Mouse (Mus musculus) C2C12 (cell line): Measurements from ENCODE around the gene Mecr. TPM values are rescaled to one million over a fixed set of nuclear protein-coding genes. Genes with fewer than 3 reads are reported as not detected.

ENCODE experiments used
- H3K27me3 ChIP-seq: one replicate; pipeline ENCODE4 v1.6.1; 2011; ENCODE audit not compliant: control insufficient read depth, insufficient read depth, insufficient read length
- H3K36me3 ChIP-seq: one replicate; pipeline ENCODE4 v1.6.1; 2011; ENCODE audit not compliant: control insufficient read depth, insufficient read depth
- H3K4me3 ChIP-seq: one replicate; pipeline ENCODE4 v1.5.1; 2011; ENCODE audit warnings: mild to moderate bottlenecking, control low read depth; ENCODE audit not compliant: poor library complexity, insufficient read depth, severe bottlenecking
- H3K79me2 ChIP-seq: one replicate; pipeline ENCODE4 v1.6.1; 2011; ENCODE audit not compliant: control insufficient read depth, insufficient read depth
- H3K79me3 ChIP-seq: one replicate; pipeline ENCODE4 v1.6.1; 2011; ENCODE audit warnings: low read depth, control low read depth
- H3ac ChIP-seq: one replicate; pipeline ENCODE3; 2011; ENCODE audit warnings: low read depth; ENCODE audit not compliant: control insufficient read depth, insufficient read length
- CEBPB ChIP-seq: IDR thresholded peaks from one replicate; pipeline ENCODE4 v1.6.1; 2011; ENCODE audit warnings: low read depth, mild to moderate bottlenecking, control low read depth, moderate library complexity
- CTCF ChIP-seq: IDR thresholded peaks from one replicate; pipeline ENCODE4 v1.5.1; 2011; ENCODE audit not compliant: control insufficient read depth, insufficient read depth, insufficient read length
- FOSL1 ChIP-seq: IDR thresholded peaks from one replicate; pipeline ENCODE4 v1.8.0; 2011; ENCODE audit warnings: mild to moderate bottlenecking, low read length; ENCODE audit not compliant: poor library complexity, insufficient read depth, severe bottlenecking
- MAX ChIP-seq: IDR thresholded peaks from one replicate; pipeline ENCODE4 v1.6.1; 2011; ENCODE audit warnings: mild to moderate bottlenecking, control low read depth
- MYOD1 ChIP-seq: IDR thresholded peaks from one replicate; pipeline ENCODE4 v1.6.1; 2011; ENCODE audit warnings: low read depth; ENCODE audit not compliant: control insufficient read depth, insufficient read length
- MYOG ChIP-seq: IDR thresholded peaks from one replicate; pipeline ENCODE4 v1.6.1; 2011; ENCODE audit not compliant: control insufficient read depth, insufficient read length; ENCODE audit errors: extremely low read depth
- USF1 ChIP-seq: IDR thresholded peaks from one replicate; pipeline ENCODE4 v1.6.1; 2011; ENCODE audit warnings: low read depth, mild to moderate bottlenecking, control low read depth, moderate library complexity
- polyA plus RNA-seq: library from polyadenylated mRNA; unstranded; fragments of >200 nt; fragmentation: generic; extraction: Trizol; gene quantifications from one replicate; pipeline ENCODE4 v1.2.1, GENCODE M21; 2012; ENCODE audit warnings: missing spikeins

Gene Mecr
- polyA plus RNA-seq, 1 experiment: 49.4 TPM

- H3K27me3 ChIP-seq: peaks cover 68% of the 10 kb centered on the region
- H3K4me3 ChIP-seq: no peak overlapping the region
- H3K79me3 ChIP-seq: no peaks in the 10 kb centered on the region
- no peak overlapping the region for H3ac ChIP-seq
- H3K79me2 ChIP-seq: no peaks in the 10 kb centered on the region
- no peaks in the 10 kb centered on the region for H3K36me3 ChIP-seq
- no peak for TF ChIP-seq USF1
- TF ChIP-seq CTCF: no peak
- no peak for TF ChIP-seq MYOD1
- no peak for TF ChIP-seq MAX
- TF ChIP-seq MYOG: no peak
- no peak for TF ChIP-seq CEBPB
- TF ChIP-seq FOSL1: no peak
Observed at GRCm38 (mm10) chr4:131832759-131833407, 10.4 kb upstream of the Mecr start.

- H3K79me2 ChIP-seq: no peaks in the 10 kb centered on the region
- no peak for TF ChIP-seq CEBPB
- no peak for TF ChIP-seq MYOG
- TF ChIP-seq USF1: no peak
- no peak for TF ChIP-seq FOSL1
- no peak for TF ChIP-seq CTCF
- TF ChIP-seq MAX: no peak
- TF ChIP-seq MYOD1: no peak
- peaks cover 70% of the 10 kb centered on the region for H3K27me3 ChIP-seq
- H3K36me3 ChIP-seq: no peaks in the 10 kb centered on the region
- no peak overlapping the region for H3K4me3 ChIP-seq
- H3K79me3 ChIP-seq: no peaks in the 10 kb centered on the region
- no peak overlapping the region for H3ac ChIP-seq
Observed at GRCm38 (mm10) chr4:131833971-131834609, 9.2 kb upstream of the Mecr start.

GRCm38 (mm10) chr4:131836351-131836881, 6.9 kb upstream of the Mecr start:
- TF ChIP-seq CTCF (no peak), MAX (no peak), MYOG (no peak), USF1 (no peak), FOSL1 (no peak), MYOD1 (no peak), CEBPB (no peak)

GRCm38 (mm10) chr4:131836891-131837491, 6.3 kb upstream of the Mecr start:
- no peaks in the 10 kb centered on the region for H3K36me3 ChIP-seq
- TF ChIP-seq MYOD1: no peak
- TF ChIP-seq CTCF: no peak
- TF ChIP-seq FOSL1: no peak
- no peak for TF ChIP-seq MAX
- no peak for TF ChIP-seq MYOG
- no peak for TF ChIP-seq USF1
- TF ChIP-seq CEBPB: no peak
- no peak overlapping the region for H3K4me3 ChIP-seq
- H3K79me2 ChIP-seq: no peaks in the 10 kb centered on the region
- H3ac ChIP-seq: peak overlapping the region; percentile 20
- H3K27me3 ChIP-seq: peaks cover 54% of the 10 kb centered on the region
- no peaks in the 10 kb centered on the region for H3K79me3 ChIP-seq

More at GRCm38 (mm10) chr4:131836351-131836881, 6.9 kb upstream of the Mecr start:
- no peaks in the 10 kb centered on the region for H3K79me2 ChIP-seq
- H3K4me3 ChIP-seq: no peak overlapping the region
- no peaks in the 10 kb centered on the region for H3K36me3 ChIP-seq
- H3K79me3 ChIP-seq: no peaks in the 10 kb centered on the region
- H3ac ChIP-seq: no peak overlapping the region
- H3K27me3 ChIP-seq: peaks cover 60% of the 10 kb centered on the region

GRCm38 (mm10) chr4:131837872-131838524, 5.3 kb upstream of the Mecr start, which contains the start of gene Ptpru:
TSS of gene Ptpru (minus strand) at chr4:131838288.
- TF ChIP-seq MAX (no peak), CTCF (peak; percentile 100)
- peak within 1 kb of the TSS; percentile 28 for H3ac ChIP-seq

More at GRCm38 (mm10) chr4:131837872-131838524, 5.3 kb upstream of the Mecr start, which contains the start of gene Ptpru:
- no peak within 1 kb of the TSS for H3K4me3 ChIP-seq
- peaks cover 45% of the 10 kb centered on the region for H3K27me3 ChIP-seq
- no peaks in the 10 kb centered on the region for H3K36me3 ChIP-seq
- no peaks in the 10 kb centered on the region for H3K79me3 ChIP-seq
- H3K79me2 ChIP-seq: no peaks in the 10 kb centered on the region
